Mouse (Mus musculus) megakaryocyte, embryonic 14.5 days (primary cell): Measurements from ENCODE around the gene Abcb1b. TPM values are rescaled to one million over a fixed set of nuclear protein-coding genes. Genes with fewer than 3 reads are reported as not detected.
A peak's percentile ranks its signal among the peaks of the same experiment; 100 is the strongest.

Experiments used
- H3K27me3 ChIP-seq: replicated peaks from 2 replicates; pipeline ENCODE3; 2012; ENCODE audit warnings: inconsistent platforms
- H3K36me3 ChIP-seq: replicated peaks from 2 replicates; pipeline ENCODE3; 2012; ENCODE audit warnings: low read length, inconsistent platforms, mixed read lengths
- H3K4me1 ChIP-seq: 2 replicates; pipeline ENCODE4 v1.6.1; 2012; ENCODE audit warnings: inconsistent platforms
- H3K4me3 ChIP-seq: replicated peaks from 2 replicates; pipeline ENCODE3; 2012; ENCODE audit warnings: moderate library complexity, mild to moderate bottlenecking, inconsistent platforms
- H3K9me3 ChIP-seq: 2 replicates; pipeline ENCODE4 v1.6.1; 2012; ENCODE audit warnings: inconsistent platforms
- FLI1 ChIP-seq: IDR thresholded peaks from 2 replicates; pipeline ENCODE4 v1.6.1; 2012; ENCODE audit warnings: low read length, inconsistent platforms, mixed read lengths
- GATA1 ChIP-seq: IDR thresholded peaks from 3 replicates; pipeline ENCODE4 v1.6.1; 2012; ENCODE audit warnings: mixed read lengths, low read length, inconsistent platforms, borderline replicate concordance
- polyA plus RNA-seq: library from polyadenylated mRNA; stranded (reverse); fragments of >175 nt; gene quantifications from 2 replicates; pipeline ENCODE4 v1.2.3, GENCODE M21; 2012; ENCODE audit warnings: low replicate concordance; ENCODE audit not compliant: insufficient read depth

Gene Abcb1b
- polyA plus RNA-seq, 1 experiment = 0.84 TPM

DNA sequence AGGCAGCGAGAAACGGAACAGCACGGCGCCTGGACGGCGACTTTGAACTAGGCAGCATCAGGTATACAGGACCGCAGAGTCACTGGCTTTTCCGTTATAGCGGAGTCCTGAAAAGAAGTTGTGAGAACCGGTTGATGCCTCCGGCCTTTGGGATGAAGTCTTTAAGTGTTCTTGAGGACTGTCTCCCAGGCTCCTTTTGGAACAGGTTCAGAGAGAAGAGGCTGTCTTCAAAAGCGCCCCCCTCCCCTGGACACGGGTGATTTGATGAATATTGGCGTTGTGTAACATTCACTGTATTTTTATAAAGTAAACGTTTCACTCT is 96.1 kb downstream of the Abcb1b start:
- H3K36me3 ChIP-seq = no peaks in the 10 kb centered on the region
- peaks cover 23% of the 10 kb centered on the region for H3K4me1 ChIP-seq
- peaks cover 12% of the 10 kb centered on the region for H3K27me3 ChIP-seq
- H3K4me3 ChIP-seq = peak overlapping the region; percentile 93
- TF ChIP-seq FLI1 (no peak), GATA1 (no peak)
- H3K9me3 ChIP-seq = peaks cover 11% of the 10 kb centered on the region

GRCm38 (mm10) chr5:8894641-8895490 is 96.9 kb downstream of the Abcb1b start:
- peaks cover 23% of the 10 kb centered on the region for H3K4me1 ChIP-seq
- no peaks in the 10 kb centered on the region for H3K36me3 ChIP-seq
- TF ChIP-seq GATA1 = no peak
- TF ChIP-seq FLI1 = no peak
- peaks cover 11% of the 10 kb centered on the region for H3K9me3 ChIP-seq
- peak overlapping the region; percentile 93 for H3K4me3 ChIP-seq
- H3K27me3 ChIP-seq = peaks cover 12% of the 10 kb centered on the region

GRCm38 (mm10) chr5:8896198-8896597 is 98.3 kb downstream of the Abcb1b start:
- Histone ChIP-seq H3K4me3 (no peak overlapping the region), H3K36me3 (no peaks in the 10 kb centered on the region), H3K27me3 (peaks cover 12% of the 10 kb centered on the region), H3K4me1 (peaks cover 23% of the 10 kb centered on the region), H3K9me3 (peaks cover 4% of the 10 kb centered on the region; the same call in 1 of the 2 replicates)
- TF ChIP-seq FLI1 (no peak), GATA1 (no peak)

- H3K4me1 ChIP-seq = peaks cover 16% of the 10 kb centered on the region
- no peaks in the 10 kb centered on the region for H3K9me3 ChIP-seq
- no peaks in the 10 kb centered on the region for H3K36me3 ChIP-seq
- no peak overlapping the region for H3K4me3 ChIP-seq
- no peak for TF ChIP-seq FLI1
- TF ChIP-seq GATA1 = no peak
- H3K27me3 ChIP-seq = peaks cover 8% of the 10 kb centered on the region
Observed at GRCm38 (mm10) chr5:8898246-8898645, 100.3 kb downstream of the Abcb1b start.

GRCm38 (mm10) chr5:8901001-8901400 is 103.1 kb downstream of the Abcb1b start:
- Histone ChIP-seq H3K9me3 (no peaks in the 10 kb centered on the region), H3K4me3 (no peak overlapping the region), H3K27me3 (no peaks in the 10 kb centered on the region), H3K36me3 (no peaks in the 10 kb centered on the region), H3K4me1 (no peaks in the 10 kb centered on the region)
- TF ChIP-seq FLI1 = no peak
- no peak for TF ChIP-seq GATA1

DNA sequence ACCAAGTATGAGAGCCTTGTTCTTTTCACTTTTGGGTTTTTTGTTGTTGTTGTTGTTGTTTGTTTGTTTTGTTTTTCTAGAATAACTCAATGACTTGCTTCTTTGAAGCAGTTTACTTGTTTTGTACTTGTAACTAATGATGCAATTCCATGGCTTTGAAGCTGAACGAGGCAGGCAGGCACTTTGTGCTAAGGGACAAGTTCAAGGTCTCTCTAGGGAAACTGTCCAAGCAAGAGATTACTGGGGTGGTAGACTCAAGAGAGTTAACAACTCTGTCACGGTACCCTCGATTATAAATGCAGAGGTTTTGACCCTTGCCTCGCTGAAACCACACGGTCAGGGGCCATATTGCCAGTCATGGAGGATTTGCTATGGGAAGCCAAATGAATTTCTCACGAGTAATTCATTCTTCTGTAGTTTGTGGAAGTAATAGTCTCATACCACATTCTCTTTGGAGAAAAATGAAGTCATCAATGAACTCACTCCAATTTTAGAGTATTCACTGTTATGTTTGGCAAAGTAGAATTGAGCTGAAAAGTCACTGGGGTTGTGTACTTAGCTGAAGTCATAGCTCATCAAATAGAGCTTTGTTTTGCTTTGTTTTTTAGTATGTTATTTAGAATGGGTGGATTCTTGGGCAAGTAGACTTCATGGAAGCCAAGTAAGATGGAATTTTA is 104.3 kb downstream of the Abcb1b start:
- H3K27me3 ChIP-seq = no peaks in the 10 kb centered on the region
- no peaks in the 10 kb centered on the region for H3K4me1 ChIP-seq
- H3K9me3 ChIP-seq = no peaks in the 10 kb centered on the region
- TF ChIP-seq FLI1 (no peak), GATA1 (no peak)
- H3K36me3 ChIP-seq = no peaks in the 10 kb centered on the region
- no peak overlapping the region for H3K4me3 ChIP-seq

DNA sequence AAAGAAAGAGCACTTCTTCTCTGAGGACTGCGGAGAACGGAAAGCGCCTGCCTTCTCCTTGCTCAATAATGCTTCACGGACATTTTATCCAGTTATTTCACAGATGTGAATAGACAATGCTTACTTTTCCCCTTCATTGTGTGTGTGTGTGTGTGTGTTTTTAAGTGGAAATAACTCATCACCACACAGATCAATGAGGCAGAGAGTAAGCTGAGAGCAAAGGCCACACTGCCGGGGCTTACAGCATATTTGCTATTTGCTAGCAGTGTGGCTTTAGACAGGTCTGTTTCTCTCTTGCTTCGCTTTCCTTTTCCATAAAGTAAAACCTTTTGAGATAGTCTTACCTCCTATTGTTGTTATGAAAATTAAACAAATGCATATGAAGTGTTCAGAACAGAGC is 106.6 kb downstream of the Abcb1b start:
- H3K9me3 ChIP-seq = no peaks in the 10 kb centered on the region
- no peaks in the 10 kb centered on the region for H3K27me3 ChIP-seq
- H3K4me1 ChIP-seq = no peaks in the 10 kb centered on the region
- no peak overlapping the region for H3K4me3 ChIP-seq
- TF ChIP-seq FLI1 = no peak
- TF ChIP-seq GATA1 = no peak
- no peaks in the 10 kb centered on the region for H3K36me3 ChIP-seq

DNA sequence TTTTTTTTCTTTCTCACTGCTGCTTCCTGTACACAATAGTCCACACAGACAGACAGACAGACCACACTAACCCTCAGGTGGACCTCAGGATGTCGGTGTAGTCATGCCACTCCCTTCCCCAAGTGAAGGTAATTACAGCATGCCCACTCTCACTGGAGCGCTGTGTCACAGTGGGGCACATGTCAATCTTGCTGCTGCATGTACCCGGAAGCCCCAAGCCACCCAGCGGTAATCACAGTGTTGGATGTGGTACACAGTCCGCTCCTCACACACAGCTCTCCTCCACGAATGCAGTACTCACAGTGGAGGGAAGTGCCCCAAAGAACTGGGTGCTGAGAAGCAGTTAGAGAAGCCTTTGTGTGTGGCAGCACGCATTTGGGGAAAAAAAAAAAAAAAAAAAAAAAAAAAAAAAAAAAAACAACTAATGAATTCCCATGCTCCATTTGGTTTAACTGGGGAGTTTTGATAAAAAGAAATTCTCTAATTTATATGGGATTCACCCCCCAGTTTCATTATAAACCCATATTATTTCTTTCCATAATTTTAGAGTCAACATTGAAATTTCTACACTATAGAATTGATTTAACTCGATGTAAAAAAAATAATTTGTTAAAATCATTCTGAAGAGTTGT is 113.7 kb downstream of the Abcb1b start:
- peak overlapping the region; percentile 78 for H3K4me3 ChIP-seq
- no peaks in the 10 kb centered on the region for H3K27me3 ChIP-seq
- peaks cover 16% of the 10 kb centered on the region for H3K4me1 ChIP-seq
- H3K36me3 ChIP-seq = peaks cover 4% of the 10 kb centered on the region
- TF ChIP-seq GATA1 = no peak
- TF ChIP-seq FLI1 = no peak
- peaks cover 11% of the 10 kb centered on the region for H3K9me3 ChIP-seq

Other genes with a start within 250 kb of the Abcb1b start
- gene Rundc3b, start 175.2 kb upstream of the Abcb1b start, polyA plus RNA-seq = not detected in 2 replicates
- 0.62 TPM in 1 of 2 replicates, not detected in the other for gene Abcb1a, start 138.1 kb upstream of the Abcb1b start, polyA plus RNA-seq
- 2.2 TPM in 1 of 2 replicates, not detected in the other for gene Abcb4, start 95.6 kb downstream of the Abcb1b start, polyA plus RNA-seq
- gene Crot, start 199.2 kb downstream of the Abcb1b start, polyA plus RNA-seq = 0.83 TPM in 1 of 2 replicates, not detected in the other